Mouse (Mus musculus) left cerebral cortex, adult 11 months (tissue): ENCODE data around the gene Eri3.
A peak's percentile ranks its signal among the peaks of the same experiment; 100 is the strongest.

Experiments
- DNase-seq: peaks from one replicate; pipeline ENCODE4 v3.0.0; 2022; ENCODE audit warnings: low spot score

Gene Eri3

DNA sequence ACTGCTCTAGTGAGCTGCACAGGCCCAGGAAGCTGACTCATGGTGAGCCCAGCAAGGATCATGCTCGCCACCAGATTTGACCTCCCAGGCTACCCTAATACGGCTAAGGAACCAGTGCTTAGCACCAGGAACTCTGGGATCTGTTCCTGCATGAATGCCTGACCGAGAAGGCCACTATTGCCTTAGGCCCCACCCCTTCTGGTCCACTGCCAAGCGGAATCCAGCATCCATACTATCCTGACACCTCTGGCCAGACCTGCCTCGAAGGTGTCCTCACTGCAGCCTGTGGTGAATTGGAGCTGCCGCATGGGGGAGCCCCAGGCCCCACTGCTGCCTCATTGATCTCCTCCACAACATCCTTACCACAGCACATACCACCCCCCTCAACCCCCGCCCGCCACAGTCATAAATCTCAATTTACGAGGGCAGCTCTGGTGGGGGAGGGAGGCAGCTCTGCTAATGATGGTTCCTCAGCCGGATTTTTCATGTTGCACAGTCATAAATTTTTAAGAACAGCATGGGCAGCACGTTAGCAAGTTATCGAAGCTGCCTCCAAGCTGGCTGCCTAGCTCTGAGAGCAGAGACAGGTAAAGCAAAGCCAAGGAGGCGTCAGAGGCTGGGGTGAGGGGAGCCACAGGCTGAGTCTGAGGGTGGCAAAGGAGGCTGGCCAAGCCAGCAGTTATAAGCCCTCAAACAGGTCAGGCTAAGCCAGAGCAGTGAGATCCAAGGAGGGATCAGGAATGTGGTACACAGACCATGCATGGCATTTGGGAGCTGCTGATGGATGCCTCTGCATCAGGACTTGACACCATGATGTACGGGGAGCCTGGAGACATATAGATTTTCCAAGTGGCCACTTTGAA lies 108.6 kb downstream of the Eri3 start:
- no peak for DNase-seq

DNA sequence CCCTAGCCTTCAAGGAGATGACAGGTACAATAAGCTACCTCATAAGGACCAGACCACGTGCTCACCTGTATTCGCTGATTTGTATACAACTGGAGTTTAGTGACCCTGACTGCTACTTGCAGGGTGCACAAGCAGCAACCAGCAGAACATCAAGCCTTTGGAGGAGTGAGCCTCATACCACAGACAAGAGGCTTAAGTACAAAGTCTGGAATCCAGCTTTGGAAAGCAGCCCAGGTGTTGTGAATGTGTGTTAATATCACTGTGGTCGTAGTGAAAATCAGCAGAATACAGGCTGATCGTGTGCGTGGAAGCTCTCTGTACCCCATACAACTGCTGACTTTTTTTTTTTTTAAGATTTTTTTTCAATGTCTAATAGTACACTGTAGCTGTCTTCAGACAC lies 109.8 kb downstream of the Eri3 start:
- DNase-seq: no peak

DNA sequence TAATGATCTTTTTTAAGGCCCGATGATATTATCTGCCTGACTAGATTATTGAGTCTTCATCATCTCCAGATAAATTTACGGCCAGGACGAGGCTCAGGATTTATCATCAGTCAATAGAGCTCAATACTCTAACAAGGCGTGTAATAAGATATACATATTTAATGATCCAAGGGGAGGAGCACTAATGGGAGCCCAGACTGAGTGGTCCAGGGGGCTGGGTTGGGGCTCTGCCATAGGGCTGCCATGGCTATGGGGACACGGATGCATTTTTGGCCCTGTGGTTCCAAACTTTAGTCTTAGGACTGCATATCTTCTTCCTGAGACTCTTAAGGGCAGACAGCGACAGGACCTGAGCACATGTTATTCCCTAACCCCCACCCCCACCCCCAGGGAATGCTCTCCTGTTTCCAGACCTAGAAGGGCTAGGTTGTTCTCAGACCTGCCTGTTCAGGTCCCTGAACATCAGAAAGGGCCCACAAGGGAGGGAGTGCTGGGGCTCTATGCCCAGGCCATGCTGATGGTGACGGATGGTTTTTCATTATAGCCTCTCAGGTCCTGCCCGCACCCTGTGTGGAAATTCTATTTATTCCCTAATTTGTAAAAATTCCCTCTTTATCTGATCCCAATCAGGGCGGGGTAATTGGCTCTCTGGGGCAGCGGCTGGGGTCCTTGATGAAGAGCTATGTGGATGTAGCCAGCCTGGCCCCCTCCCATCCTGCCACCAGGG lies 114.4 kb downstream of the Eri3 start:
- no peak for DNase-seq

DNA sequence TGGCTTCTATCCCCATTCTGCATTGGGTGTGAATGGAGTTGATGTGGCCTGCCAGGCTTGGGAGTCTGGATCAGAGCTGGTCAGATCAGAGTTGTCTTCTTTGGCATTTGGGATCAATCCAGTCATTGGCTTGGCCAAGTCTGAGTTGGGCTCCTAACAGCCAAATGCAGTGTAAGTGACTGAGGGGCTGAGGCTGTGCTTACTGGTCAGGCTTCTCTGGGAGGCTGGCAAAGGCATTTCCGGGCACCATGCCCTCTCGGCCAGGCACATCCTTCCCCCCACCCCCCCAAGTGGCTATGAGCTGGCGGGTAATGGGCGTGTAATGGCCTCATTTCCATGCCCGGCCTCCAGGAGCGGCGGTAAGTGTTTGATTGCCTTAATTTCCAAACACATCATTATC lies 115.4 kb downstream of the Eri3 start:
- DNase-seq: no peak

- DNase-seq: no peak
Measured at GRCm38 (mm10) chr4:117666054-117666453, 115.9 kb downstream of the Eri3 start.

- DNase-seq: no peak
Measured at GRCm38 (mm10) chr4:117669874-117670273, 119.7 kb downstream of the Eri3 start.

GRCm38 (mm10) chr4:117672042-117672441 lies 121.9 kb downstream of the Eri3 start:
- no peak for DNase-seq

- DNase-seq: no peak
Measured at GRCm38 (mm10) chr4:117673901-117674300, 123.7 kb downstream of the Eri3 start.

GRCm38 (mm10) chr4:117676903-117677302 lies 126.7 kb downstream of the Eri3 start:
- DNase-seq: peak; percentile 67

- no peak for DNase-seq
Measured at GRCm38 (mm10) chr4:117680963-117681362, 130.8 kb downstream of the Eri3 start.

GRCm38 (mm10) chr4:117681931-117682461 lies 131.8 kb downstream of the Eri3 start, which contains the start of gene Dmap1:
TSS of gene Dmap1 (minus strand) at chr4:117682273.
- peak; percentile 69 for DNase-seq

- DNase-seq: no peak
Measured at GRCm38 (mm10) chr4:117682463-117682862, 132.3 kb downstream of the Eri3 start.

GRCm38 (mm10) chr4:117683048-117683768 lies 133.0 kb downstream of the Eri3 start:
- no peak for DNase-seq

DNA sequence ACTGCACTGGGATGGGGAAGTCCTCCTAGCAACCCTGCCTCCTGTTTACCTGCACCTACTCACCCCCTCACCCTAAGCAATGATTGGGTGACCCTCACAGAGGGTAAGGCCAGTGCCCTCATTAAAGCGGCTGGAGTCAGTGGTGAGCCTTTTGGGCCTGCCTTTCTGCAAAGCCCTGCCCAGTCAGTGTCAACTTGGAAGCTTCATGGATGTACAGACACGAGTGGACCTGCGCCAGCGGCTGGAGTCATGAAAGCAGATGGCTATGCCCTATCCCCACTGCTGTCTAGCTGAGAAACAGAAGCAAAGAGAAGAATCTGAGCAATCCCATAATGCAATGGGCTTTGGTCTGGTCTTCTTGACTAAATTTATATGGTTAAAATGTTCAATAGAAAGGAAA lies 136.2 kb downstream of the Eri3 start:
- no peak for DNase-seq

DNA sequence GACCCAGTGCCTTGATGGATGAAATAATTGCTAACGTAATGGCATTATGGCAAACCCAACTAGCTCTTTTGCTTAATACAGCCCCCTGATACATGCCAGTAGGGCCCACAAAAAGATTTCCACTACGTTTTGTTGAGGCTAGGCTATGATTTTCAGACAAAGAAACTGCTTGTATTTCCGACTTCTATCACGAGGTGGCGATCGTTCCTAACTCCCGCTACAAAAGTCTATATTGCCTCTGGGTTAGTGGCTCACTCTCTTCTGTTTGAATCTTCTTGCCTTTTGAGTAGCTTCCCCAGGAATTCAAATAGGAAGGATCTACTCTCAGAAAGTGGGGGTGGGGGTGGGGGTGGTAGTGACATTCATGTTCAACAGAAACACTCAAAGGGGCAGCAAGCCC lies 155.2 kb downstream of the Eri3 start:
- DNase-seq: peak; percentile 31

DNA sequence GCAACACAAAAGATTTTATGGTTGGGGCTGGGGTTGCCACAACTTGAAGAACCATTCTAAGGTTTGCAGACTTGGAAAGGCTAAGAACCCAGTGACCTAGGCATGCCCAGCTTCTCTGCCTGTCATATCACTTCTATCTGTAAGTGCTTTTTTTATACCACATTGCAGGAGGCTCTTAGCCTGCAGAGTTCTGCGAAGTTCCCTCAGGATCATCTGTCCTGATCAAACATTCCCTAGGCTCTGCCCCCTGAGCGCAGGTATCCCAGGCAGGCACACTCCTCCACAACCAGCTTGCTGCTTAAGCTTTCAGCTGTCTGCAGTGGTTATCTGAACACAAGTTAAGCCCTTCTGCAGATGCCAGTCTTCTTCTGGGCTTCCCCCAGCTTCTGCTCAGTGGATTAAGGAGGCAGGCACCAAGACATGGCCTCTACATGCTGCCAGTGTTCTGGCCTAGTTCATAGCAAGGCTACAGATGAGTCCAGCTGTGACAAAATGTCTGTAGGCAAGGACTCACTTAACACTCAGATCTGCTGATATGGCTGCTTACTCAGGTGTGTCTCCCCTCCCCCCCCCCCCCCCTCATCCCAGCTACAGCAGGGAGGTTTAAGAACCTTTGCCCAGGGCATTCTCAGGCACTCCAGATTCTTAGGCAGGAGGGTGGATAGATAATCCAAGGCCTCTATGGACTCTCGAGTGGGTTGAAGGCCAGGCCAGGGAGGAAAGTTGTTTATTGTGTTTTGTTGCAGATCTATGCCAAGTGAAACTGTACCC lies 158.8 kb downstream of the Eri3 start:
- no peak for DNase-seq

- no peak for DNase-seq
Measured at GRCm38 (mm10) chr4:117712314-117712713, 162.1 kb downstream of the Eri3 start.

GRCm38 (mm10) chr4:117713303-117714098 lies 163.3 kb downstream of the Eri3 start:
- DNase-seq: no peak
